Mouse (Mus musculus): ENCODE measurements around the gene Tinf2. TPM values are rescaled to one million over a fixed set of nuclear protein-coding genes. Genes with fewer than 3 reads are reported as not detected.

The Tinf2 gene
- polyA plus RNA-seq, 1 experiment from 2014 or later: 28.0 TPM

DNA sequence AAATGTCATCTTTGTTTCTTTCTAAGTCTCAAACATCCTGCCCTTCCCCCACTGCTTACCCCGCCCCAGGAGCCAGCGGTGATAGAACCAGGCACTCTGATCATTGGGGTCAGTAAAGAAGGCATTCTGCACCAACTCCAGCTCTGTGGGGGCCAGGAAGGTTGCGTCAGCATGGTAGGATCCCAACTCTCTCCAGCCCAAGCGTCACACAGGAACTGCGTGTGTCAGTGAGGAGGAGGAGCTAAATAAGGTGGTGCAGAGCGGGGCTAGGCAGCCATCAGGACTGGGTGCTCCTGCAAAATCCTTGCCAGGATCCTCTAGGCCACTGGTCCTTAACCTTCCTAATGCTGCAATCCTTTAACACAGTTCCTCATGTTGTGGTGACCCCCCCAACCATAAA, 38.1 kb upstream of the Tinf2 start:
- Histone ChIP-seq H3K27ac (no peak overlapping the region), H3K9ac (no peak overlapping the region), H3K4me1 (replicated peaks) (peaks cover 16% of the 10 kb centered on the region), H3K9me3 (no peaks in the 10 kb centered on the region), H3K27me3 (no peaks in the 10 kb centered on the region), H3K4me2 (no peak overlapping the region), H3K36me3 (peaks cover 39% of the 10 kb centered on the region), H3K4me3 (no peak overlapping the region)
- no peak for ATAC-seq (ENCODE audit: low FRiP score)
- WGBS: 92% methylated on average over 6 of the region's 6 CpGs

DNA sequence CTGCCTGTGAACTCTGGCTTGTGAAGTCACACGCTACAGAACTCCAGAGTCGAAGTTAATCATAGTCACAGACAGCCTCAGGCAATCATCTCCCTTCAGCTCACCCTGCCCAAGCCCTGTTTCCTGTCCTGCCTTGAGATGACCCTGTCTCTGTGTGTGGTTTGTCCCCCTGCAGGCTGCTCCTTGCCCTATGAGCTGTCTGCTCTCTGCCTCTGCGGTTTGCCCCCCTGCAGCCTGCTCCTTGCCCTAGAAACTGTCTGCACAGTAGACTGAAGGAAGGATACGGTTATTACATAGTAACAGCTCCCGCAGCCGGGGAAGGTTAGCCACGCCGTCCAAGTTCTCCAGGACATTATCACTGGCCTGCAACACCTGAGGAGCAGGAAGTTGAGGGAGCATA, 35.3 kb upstream of the Tinf2 start:
- Histone ChIP-seq H3K27me3 (peaks cover 24% of the 10 kb centered on the region), H3K4me3 (no peak overlapping the region), H3K4me2 (no peak overlapping the region), H3K36me3 (peaks cover 39% of the 10 kb centered on the region), H3K4me1 (replicated peaks) (peaks cover 11% of the 10 kb centered on the region), H3K27ac (no peak overlapping the region), H3K9ac (no peak overlapping the region), H3K9me3 (no peaks in the 10 kb centered on the region)
- ATAC-seq (ENCODE audit: low FRiP score): no peak
- WGBS: 82% methylated on average over 8 of the region's 8 CpGs

DNA sequence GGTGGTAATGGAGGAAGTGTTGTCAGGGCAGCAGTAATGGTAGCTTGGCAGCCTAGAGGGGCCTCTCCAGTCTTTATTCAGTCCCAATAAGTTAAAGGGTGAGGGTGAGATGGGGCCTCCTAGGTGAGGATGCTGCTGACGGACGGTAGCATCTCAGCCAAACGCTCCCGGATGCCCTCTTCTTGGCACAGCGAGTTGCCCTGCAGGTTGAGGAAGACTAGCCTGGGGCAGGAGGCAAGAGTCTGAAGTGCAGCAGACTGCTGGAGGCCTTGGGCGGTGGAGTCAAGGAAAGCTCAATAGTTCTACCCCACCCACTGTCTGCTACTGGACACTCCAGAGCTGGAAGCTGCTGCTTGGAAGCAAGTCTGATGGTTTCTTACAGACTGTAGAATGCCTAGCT, 34.7 kb upstream of the Tinf2 start:
- peaks cover 30% of the 10 kb centered on the region for H3K27me3 ChIP-seq
- no peak overlapping the region for H3K9ac ChIP-seq
- no peak overlapping the region for H3K4me3 ChIP-seq
- WGBS: 92% methylated on average over 6 of the region's 6 CpGs
- H3K4me1 ChIP-seq (replicated peaks): peaks cover 9% of the 10 kb centered on the region
- no peak overlapping the region for H3K27ac ChIP-seq
- no peaks in the 10 kb centered on the region for H3K9me3 ChIP-seq
- H3K36me3 ChIP-seq: peaks cover 39% of the 10 kb centered on the region
- H3K4me2 ChIP-seq: no peak overlapping the region
- ATAC-seq (ENCODE audit: low FRiP score): no peak

DNA sequence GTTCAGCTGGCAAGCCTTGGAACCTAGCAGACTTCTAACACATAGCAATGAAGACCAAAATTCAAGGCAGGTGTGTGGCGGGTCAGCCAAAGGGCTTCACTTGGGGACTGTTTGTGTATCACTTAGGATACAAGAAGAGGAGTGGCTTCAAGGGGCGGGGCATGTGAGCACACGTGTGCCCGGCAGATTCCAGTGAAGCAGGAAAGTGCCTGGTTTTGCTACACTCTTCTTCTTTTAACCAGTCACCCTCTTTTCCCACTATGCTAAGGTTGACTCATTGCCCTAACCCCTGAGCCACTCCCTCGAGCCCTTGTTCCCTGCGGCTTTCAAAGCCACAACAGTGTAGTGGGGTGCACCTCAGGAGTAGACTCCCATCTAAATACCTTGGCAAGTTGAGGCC, 33.3 kb upstream of the Tinf2 start:
- Histone ChIP-seq H3K9me3 (no peaks in the 10 kb centered on the region), H3K4me3 (no peak overlapping the region), H3K27me3 (peaks cover 33% of the 10 kb centered on the region), H3K36me3 (peaks cover 38% of the 10 kb centered on the region), H3K4me1 (replicated peaks) (no peaks in the 10 kb centered on the region), H3K27ac (no peak overlapping the region), H3K9ac (no peak overlapping the region), H3K4me2 (no peak overlapping the region)
- no peak for ATAC-seq (ENCODE audit: low FRiP score)
- WGBS: 43% methylated on average over 6 of the region's 6 CpGs

DNA sequence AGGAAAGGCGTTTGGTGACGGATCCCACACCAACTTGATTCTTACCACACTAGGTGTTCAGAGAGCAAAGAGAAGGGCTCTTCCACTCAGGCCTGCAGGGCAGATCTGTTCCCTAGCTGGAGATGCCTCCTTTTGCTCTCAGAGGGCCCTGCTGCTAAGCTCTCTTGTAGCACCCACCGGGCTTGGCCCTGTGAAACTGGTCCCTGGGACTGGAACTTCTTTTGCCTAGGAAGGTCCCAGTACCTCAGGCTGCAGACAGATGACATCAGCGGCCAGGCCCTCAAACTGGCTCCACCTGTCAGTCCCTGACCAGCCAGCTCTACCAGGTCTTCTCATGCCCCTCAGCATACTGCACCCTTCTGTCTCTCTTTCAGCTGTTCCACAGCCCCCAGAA, 32.1 kb upstream of the Tinf2 start, which contains the start of gene Tgm1:
Gene Tgm1, minus strand, starts transcription at position 198 of the 394 bp plus-strand sequence.
- Histone ChIP-seq H3K9me3 (no peaks in the 10 kb centered on the region), H3K27me3 (peaks cover 33% of the 10 kb centered on the region), H3K36me3 (peaks cover 27% of the 10 kb centered on the region), H3K4me2 (no peak within 1 kb of the TSS), H3K4me1 (replicated peaks) (no peaks in the 10 kb centered on the region), H3K4me3 (no peak within 1 kb of the TSS), H3K27ac (no peak within 1 kb of the TSS), H3K9ac (no peak within 1 kb of the TSS)
- whole genome bisulfite sequencing: 30% methylated on average over 4 of the region's 4 CpGs
- ATAC-seq (ENCODE audit: low FRiP score): no peak

DNA sequence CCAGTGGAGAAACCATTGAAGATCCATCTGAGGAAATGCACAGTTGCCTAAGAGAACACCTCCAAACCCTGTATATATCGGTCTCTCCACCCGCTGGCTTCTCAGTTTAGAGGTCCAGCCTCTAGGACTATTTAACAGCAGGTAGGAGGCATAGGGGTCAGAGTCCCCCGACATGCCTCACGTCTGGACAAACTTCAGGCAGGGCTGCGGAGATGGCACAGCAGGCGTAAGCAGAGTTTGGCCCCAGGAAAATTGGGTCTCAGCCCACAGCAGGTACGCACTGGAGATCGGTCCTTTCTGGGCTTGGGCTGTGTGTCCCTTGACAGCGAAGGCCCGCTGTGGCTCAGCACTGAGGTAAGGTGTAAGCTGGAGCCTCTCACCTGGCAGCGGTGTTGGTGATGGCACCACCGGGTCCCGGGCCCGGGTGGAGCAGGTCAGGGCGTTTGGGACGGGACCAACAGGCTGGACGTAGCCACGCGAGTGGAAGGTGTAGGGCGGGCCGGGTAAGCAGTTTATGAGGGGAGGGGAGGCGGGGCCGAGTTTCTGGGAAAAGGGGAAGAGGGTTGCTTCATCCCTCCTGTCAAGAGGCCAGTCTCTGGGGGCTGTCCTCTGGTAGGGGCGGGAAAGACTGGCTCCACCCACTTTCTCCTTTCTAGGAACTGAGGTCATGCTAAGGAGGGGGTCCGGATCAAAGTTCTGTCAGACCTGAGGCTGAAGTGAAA, 31.5 kb upstream of the Tinf2 start:
- Histone ChIP-seq H3K4me3 (no peak overlapping the region), H3K36me3 (peaks cover 21% of the 10 kb centered on the region), H3K9ac (no peak overlapping the region), H3K4me2 (no peak overlapping the region), H3K4me1 (replicated peaks) (no peaks in the 10 kb centered on the region), H3K9me3 (no peaks in the 10 kb centered on the region), H3K27ac (no peak overlapping the region), H3K27me3 (peaks cover 33% of the 10 kb centered on the region)
- no peak for ATAC-seq (ENCODE audit: low FRiP score)
- 17% methylated on average over 24 of the region's 25 CpGs for WGBS

DNA sequence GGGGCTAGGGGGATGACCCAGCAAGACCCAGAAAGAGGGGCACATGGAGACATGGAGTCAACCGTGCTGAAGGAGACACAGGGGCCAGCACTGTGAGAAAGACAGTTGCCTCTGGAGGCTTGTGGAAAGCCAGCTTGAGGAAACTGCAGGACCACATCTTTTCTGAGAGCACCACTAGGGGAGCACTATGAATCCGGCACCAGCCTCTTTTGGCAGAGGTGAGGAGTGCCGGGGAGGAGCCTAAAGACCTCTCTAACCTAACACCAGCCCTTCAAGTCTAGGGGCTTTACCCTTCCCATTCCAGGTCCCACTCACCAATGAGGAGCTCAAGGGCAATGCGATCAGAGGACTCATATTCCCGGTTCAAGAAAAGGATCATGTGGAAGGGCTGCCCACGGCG, 30.2 kb upstream of the Tinf2 start:
- H3K36me3 ChIP-seq: peaks cover 8% of the 10 kb centered on the region
- no peak overlapping the region for H3K27ac ChIP-seq
- no peak overlapping the region for H3K4me3 ChIP-seq
- no peak overlapping the region for H3K4me2 ChIP-seq
- H3K4me1 ChIP-seq (replicated peaks): no peaks in the 10 kb centered on the region
- peaks cover 33% of the 10 kb centered on the region for H3K27me3 ChIP-seq
- WGBS: 83% methylated on average over 7 of the region's 7 CpGs
- no peak for ATAC-seq (ENCODE audit: low FRiP score)
- H3K9me3 ChIP-seq: no peaks in the 10 kb centered on the region
- no peak overlapping the region for H3K9ac ChIP-seq

DNA sequence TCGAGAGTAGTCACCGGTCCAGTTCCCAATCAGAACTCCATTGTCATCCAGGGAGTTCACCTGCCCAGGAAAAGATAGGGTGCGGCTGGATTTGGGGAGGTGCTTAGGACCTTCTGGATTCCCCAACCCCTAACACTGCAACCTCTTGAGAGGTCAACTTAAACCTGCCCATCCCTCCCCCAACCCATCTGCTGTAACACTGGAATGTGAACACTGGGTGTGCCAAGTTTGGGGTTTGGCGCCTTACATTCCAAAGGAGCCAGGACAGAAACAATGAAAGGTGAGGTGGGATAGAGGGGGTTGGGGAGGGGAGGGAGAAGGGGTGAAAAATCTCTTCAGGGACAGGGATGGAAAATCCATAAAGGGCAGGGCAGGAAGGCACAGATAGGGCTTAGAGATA, 27.9 kb upstream of the Tinf2 start:
- Histone ChIP-seq H3K9me3 (no peaks in the 10 kb centered on the region), H3K27me3 (peaks cover 33% of the 10 kb centered on the region), H3K27ac (no peak overlapping the region), H3K9ac (no peak overlapping the region), H3K36me3 (no peaks in the 10 kb centered on the region), H3K4me3 (no peak overlapping the region), H3K4me1 (replicated peaks) (no peaks in the 10 kb centered on the region), H3K4me2 (no peak overlapping the region)
- 93% methylated on average over 4 of the region's 4 CpGs for WGBS
- ATAC-seq (ENCODE audit: low FRiP score): no peak

DNA sequence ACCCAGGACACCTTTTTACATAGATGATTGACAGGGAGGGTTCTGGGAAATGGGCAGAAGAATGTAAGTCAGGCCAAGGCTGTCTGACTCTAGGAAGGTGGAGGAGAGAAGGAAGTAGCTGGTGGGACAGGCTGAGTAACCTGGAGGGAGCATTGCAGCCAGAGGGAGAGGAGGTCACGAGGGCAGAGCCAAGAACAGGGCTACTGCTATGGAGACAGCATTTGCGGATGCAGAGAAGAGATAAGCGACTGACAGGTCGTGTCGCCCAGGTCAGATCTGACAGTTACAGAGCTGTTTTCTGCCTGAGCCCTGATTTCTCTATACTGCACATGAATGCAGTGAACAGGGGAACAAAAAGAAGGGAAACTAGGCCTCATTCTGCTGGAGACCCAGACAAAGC, 25.8 kb upstream of the Tinf2 start:
- no peak overlapping the region for H3K27ac ChIP-seq
- peaks cover 14% of the 10 kb centered on the region for H3K27me3 ChIP-seq
- H3K4me2 ChIP-seq: no peak overlapping the region
- no peaks in the 10 kb centered on the region for H3K9me3 ChIP-seq
- no peak overlapping the region for H3K4me3 ChIP-seq
- no peak for ATAC-seq (ENCODE audit: low FRiP score)
- WGBS: 81% methylated on average over 5 of the region's 5 CpGs
- H3K36me3 ChIP-seq: no peaks in the 10 kb centered on the region
- H3K4me1 ChIP-seq (replicated peaks): no peaks in the 10 kb centered on the region
- H3K9ac ChIP-seq: no peak overlapping the region

DNA sequence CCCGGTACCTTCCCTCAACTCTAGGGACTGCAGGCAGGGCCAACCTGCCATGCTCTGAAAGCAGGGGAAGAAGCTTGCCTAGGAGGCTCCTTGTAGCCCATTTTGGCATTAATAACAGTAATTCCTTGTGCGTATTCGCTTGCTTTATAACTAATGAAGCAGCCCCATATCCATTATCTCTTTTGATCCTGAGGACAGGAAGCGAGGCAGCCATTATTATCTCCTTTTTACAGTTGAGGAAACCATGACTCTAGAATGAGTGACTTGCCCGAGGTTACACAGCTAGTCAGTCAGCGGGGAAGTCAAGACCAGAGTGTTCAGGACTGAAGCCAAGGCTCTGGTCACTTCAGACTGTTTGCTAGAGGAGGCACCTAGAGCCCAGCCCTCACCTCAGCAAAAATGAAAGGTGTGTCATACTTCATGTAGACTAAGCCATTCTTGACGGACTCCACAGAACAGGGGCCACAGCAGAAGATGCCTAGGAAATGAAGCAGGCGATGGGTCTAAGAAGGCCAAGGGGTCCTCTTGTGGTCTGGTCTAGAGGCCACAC, 24.5 kb upstream of the Tinf2 start:
- Histone ChIP-seq H3K4me3 (no peak overlapping the region), H3K27me3 (0 out of 2 replicates have a peak, but pooled peaks cover 3% of the 10 kb centered on the region), H3K4me2 (no peak overlapping the region), H3K27ac (no peak overlapping the region), H3K36me3 (no peaks in the 10 kb centered on the region), H3K9me3 (no peaks in the 10 kb centered on the region), H3K4me1 (replicated peaks) (no peaks in the 10 kb centered on the region), H3K9ac (no peak overlapping the region)
- 90% methylated on average over 8 of the region's 8 CpGs for WGBS
- ATAC-seq (ENCODE audit: low FRiP score): no peak

DNA sequence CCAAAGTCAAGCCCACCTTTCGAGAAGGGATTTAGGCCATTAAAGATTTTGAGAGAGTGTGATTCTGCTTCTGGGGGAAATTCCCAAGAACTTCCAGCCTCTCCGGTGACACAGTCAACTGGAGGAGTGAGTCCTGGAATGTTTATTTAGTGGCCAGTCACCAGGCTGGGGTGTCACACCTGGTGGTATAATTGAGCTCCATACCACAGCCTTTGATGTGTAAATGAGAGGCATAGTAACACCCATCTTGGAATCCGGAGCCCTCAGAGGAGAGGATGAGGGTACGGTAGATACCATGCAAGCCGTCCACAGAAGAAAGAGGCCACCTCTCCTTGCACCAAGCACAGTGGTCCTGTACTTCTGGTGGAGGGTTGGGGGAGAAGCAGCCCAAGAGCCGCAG, 21.1 kb upstream of the Tinf2 start:
- WGBS: 69% methylated on average over 6 of the region's 6 CpGs

DNA sequence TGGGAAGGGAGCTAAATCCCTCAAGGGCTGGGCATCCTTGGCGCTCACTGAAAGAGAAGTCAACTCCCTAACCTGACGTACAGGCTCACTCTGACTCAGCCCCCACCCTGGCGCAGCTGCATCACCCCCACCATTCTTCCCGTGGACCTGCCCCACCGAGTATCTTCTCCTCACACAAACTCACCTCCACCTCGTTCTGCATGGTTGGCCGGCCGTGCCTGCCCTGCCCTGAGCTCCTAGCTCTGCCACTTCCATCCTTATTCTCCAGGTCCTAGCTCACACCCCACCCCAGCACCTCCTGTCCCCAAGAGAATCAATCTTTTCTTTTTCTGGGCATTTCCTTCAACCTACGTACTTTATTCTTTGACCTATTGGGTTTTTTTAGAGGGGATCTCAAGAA, 19.5 kb upstream of the Tinf2 start:
- Histone ChIP-seq H3K27ac (no peak overlapping the region), H3K4me1 (replicated peaks) (no peaks in the 10 kb centered on the region), H3K4me2 (no peak overlapping the region), H3K9ac (no peak overlapping the region), H3K27me3 (0 out of 2 replicates have a peak, but pooled peaks cover 9% of the 10 kb centered on the region), H3K36me3 (no peaks in the 10 kb centered on the region), H3K9me3 (no peaks in the 10 kb centered on the region), H3K4me3 (no peak overlapping the region)
- 73% methylated on average over 9 of the region's 9 CpGs for WGBS
- no peak for ATAC-seq (ENCODE audit: low FRiP score)

More for the DNA sequence above, 21.1 kb upstream of the Tinf2 start:
- Histone ChIP-seq H3K27ac (no peak overlapping the region), H3K27me3 (0 out of 2 replicates have a peak, but pooled peaks cover 9% of the 10 kb centered on the region), H3K36me3 (no peaks in the 10 kb centered on the region), H3K4me1 (replicated peaks) (no peaks in the 10 kb centered on the region), H3K9me3 (no peaks in the 10 kb centered on the region), H3K9ac (no peak overlapping the region), H3K4me2 (no peak overlapping the region), H3K4me3 (no peak overlapping the region)
- no peak for ATAC-seq (ENCODE audit: low FRiP score)

DNA sequence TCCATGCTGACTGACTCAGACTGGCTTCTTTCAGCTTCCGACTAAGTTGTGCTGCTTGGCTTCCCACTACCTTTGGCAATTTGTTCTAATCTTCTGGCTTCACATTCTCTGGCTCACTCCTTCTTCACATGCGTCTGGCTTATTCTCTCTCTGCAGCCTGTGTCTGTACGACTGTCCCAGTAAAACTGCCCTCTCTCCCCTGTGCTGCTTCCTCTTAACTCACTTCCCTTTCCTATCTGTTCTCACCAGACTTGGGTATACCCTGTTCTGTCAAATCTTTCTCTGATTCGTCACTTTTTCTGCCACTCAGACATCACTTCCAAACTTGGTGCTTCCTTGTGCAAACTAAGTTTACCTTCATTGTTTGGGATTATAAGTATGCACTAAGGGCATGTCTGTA, 15.6 kb upstream of the Tinf2 start:
- ATAC-seq (ENCODE audit: low FRiP score): no peak
- WGBS: 90% methylated on average over 4 of the region's 4 CpGs

More for the DNA sequence above, 15.6 kb upstream of the Tinf2 start:
- H3K4me3 ChIP-seq: no peak overlapping the region
- no peak overlapping the region for H3K4me2 ChIP-seq
- H3K27ac ChIP-seq: no peak overlapping the region
- no peaks in the 10 kb centered on the region for H3K36me3 ChIP-seq
- no peaks in the 10 kb centered on the region for H3K4me1 ChIP-seq (replicated peaks)
- H3K9ac ChIP-seq: no peak overlapping the region
- H3K27me3 ChIP-seq: 0 out of 2 replicates have a peak, but pooled peaks cover 9% of the 10 kb centered on the region
- H3K9me3 ChIP-seq: no peaks in the 10 kb centered on the region
